Mouse (Mus musculus): Measurements from ENCODE around the gene Herpud1. TPM values are rescaled to one million over a fixed set of nuclear protein-coding genes. Genes with fewer than 3 reads are reported as not detected.
A peak's percentile ranks its signal among the peaks of the same experiment; 100 is the strongest.

The Herpud1 gene
- 69.3 and 76.4 TPM in 2 replicates for polyA plus RNA-seq (2015; fragmentation: Nextera tagmentation; extraction: Ambion mirVana)

GRCm38 (mm10) chr8:94386214-94387026, at the start of gene Herpud1:
Herpud1 (plus strand) TSS chr8:94386438.
- WGBS: under 1% methylated on average over 65 of the region's 65 CpGs
- peaks cover 23% of the 10 kb centered on the region for H3K4me1 ChIP-seq
- peaks cover 18% of the 10 kb centered on the region for H3K36me3 ChIP-seq (replicated peaks)
- peak; percentile 99 for ATAC-seq (replicated peaks)
- H3K9ac ChIP-seq: peak within 1 kb of the TSS; percentile 96
- H3K27ac ChIP-seq: peak within 1 kb of the TSS; percentile 95
- H3K27me3 ChIP-seq (replicated peaks): no peaks in the 10 kb centered on the region
- peak within 1 kb of the TSS; percentile 88 for H3K4me3 ChIP-seq
- H3K9me3 ChIP-seq: no peaks in the 10 kb centered on the region
- H3K4me2 ChIP-seq: peak within 1 kb of the TSS; percentile 92

- H3K27ac ChIP-seq: no peak overlapping the region
- no peak overlapping the region for H3K9ac ChIP-seq
- no peaks in the 10 kb centered on the region for H3K4me1 ChIP-seq
- WGBS: 87% methylated on average over 8 of the region's 8 CpGs
- H3K4me2 ChIP-seq: no peak overlapping the region
- H3K27me3 ChIP-seq (replicated peaks): no peaks in the 10 kb centered on the region
- no peak overlapping the region for H3K4me3 ChIP-seq
- H3K36me3 ChIP-seq (replicated peaks): no peaks in the 10 kb centered on the region
- H3K9me3 ChIP-seq: no peaks in the 10 kb centered on the region
- no peak for ATAC-seq (replicated peaks)
These were observed 48.7 kb upstream of the Herpud1 start for GRCm38 (mm10) chr8:94337559-94337958.

DNA sequence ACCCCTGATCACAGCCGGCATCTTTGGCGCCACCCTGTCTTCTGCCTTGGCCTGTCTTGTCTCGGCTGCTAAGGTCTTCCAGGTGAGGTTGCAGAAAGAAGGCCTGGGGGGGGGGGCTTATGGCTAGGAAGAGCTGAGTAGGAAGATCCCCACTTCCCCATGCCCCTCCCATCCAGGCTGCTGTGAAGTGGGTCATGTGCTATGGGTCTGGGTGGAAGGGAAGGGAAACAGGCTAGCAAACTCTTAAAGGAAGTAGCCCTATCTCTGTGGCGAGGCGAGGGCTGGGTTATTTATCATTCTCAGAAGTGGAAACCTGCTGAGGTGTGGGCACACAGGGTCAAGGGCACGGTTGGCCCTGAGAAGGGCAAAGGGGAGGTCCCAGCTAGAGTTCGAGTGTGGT, 45.4 kb upstream of the Herpud1 start:
- ATAC-seq (replicated peaks): no peak
- WGBS: 83% methylated on average over 7 of the region's 7 CpGs

DNA sequence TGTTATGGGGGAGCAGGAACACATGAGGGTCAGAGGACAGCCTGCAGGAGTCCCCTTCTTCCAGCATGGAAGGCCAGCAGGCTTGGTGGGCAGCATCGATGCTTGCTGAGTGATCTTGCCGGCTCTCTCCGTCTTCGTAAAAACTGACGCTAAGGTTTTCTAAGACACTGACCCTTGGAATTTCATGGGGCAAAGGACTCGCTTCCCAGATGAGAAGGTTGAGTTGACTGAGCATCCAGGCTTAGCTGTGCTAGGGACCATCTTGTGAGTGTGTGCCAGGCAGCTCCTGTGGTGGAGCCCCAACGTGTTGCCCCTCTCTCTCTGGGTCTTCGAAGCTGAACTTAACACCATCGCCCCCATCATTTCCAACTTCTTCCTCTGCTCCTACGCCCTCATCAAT, 43.5 kb upstream of the Herpud1 start:
- Histone ChIP-seq H3K9me3 (no peaks in the 10 kb centered on the region), H3K36me3 (replicated peaks) (no peaks in the 10 kb centered on the region), H3K4me2 (no peak overlapping the region), H3K27me3 (replicated peaks) (no peaks in the 10 kb centered on the region), H3K4me3 (no peak overlapping the region), H3K9ac (no peak overlapping the region), H3K27ac (no peak overlapping the region), H3K4me1 (no peaks in the 10 kb centered on the region)
- no peak for ATAC-seq (replicated peaks)
- 90% methylated on average over 10 of the region's 10 CpGs for WGBS

More for the DNA sequence above, 45.4 kb upstream of the Herpud1 start:
- Histone ChIP-seq H3K9ac (no peak overlapping the region), H3K4me3 (no peak overlapping the region), H3K9me3 (no peaks in the 10 kb centered on the region), H3K4me2 (no peak overlapping the region), H3K4me1 (no peaks in the 10 kb centered on the region), H3K36me3 (replicated peaks) (no peaks in the 10 kb centered on the region), H3K27me3 (replicated peaks) (no peaks in the 10 kb centered on the region), H3K27ac (no peak overlapping the region)

DNA sequence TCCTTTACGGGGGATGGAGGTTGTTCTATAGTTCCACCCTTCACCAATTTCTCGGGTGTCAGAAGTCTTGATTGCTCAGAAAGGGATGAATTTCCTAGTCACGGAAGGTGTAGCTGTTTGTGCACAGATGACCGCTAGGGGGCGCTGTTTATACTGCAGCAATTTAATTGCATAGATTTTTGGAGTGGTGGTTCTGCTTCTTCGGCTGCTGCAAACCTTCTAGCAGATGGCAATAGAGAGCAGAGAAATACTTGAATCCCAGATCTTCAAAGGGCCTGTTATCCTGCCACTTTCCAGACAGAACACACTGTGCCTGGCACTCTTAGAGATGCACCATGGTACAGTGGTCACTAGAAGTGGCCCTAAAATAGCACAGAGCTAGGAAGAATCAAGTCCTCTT, 42.9 kb upstream of the Herpud1 start:
- no peak overlapping the region for H3K9ac ChIP-seq
- H3K4me3 ChIP-seq: no peak overlapping the region
- H3K36me3 ChIP-seq (replicated peaks): no peaks in the 10 kb centered on the region
- H3K4me2 ChIP-seq: no peak overlapping the region
- no peak; the same call in 1 of the 2 replicates for ATAC-seq (replicated peaks)
- 15% methylated on average over 6 of the region's 6 CpGs for WGBS
- no peak overlapping the region for H3K27ac ChIP-seq
- H3K4me1 ChIP-seq: no peaks in the 10 kb centered on the region
- no peaks in the 10 kb centered on the region for H3K9me3 ChIP-seq
- H3K27me3 ChIP-seq (replicated peaks): no peaks in the 10 kb centered on the region

DNA sequence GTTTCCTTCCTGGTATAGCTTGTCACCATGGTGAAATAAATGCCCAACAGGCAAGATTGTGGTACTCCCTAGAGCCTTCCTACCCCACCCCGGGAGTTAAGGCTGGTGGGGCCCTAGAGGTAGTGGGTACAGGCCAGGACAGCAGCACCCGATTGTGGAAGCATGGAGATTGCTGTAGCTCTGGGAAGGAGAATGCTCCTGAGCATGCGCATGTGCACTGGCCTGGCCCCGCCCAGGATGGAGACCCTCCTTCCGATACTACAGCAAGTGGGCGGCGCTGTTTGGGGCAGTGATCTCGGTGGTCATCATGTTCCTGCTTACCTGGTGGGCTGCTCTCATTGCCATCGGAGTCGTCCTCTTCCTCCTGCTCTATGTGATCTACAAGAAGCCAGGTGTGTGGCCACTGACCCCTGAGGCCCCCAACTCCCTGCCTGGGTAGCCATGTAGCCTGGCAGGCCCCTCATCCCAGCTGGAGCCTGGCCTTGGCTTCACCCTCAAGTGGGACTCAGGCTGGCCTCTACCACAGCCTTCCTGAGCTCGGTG, 42.4 kb upstream of the Herpud1 start:
- no peaks in the 10 kb centered on the region for H3K27me3 ChIP-seq (replicated peaks)
- no peaks in the 10 kb centered on the region for H3K4me1 ChIP-seq
- H3K27ac ChIP-seq: no peak overlapping the region
- H3K4me3 ChIP-seq: no peak overlapping the region
- 87% methylated on average over 11 of the region's 11 CpGs for WGBS
- H3K36me3 ChIP-seq (replicated peaks): no peaks in the 10 kb centered on the region
- no peak for ATAC-seq (replicated peaks)
- H3K9ac ChIP-seq: no peak overlapping the region
- no peaks in the 10 kb centered on the region for H3K9me3 ChIP-seq
- no peak overlapping the region for H3K4me2 ChIP-seq

GRCm38 (mm10) chr8:94345657-94346056, 40.6 kb upstream of the Herpud1 start:
- 92% methylated on average over 4 of the region's 4 CpGs for whole genome bisulfite sequencing
- H3K4me1 ChIP-seq: no peaks in the 10 kb centered on the region

DNA sequence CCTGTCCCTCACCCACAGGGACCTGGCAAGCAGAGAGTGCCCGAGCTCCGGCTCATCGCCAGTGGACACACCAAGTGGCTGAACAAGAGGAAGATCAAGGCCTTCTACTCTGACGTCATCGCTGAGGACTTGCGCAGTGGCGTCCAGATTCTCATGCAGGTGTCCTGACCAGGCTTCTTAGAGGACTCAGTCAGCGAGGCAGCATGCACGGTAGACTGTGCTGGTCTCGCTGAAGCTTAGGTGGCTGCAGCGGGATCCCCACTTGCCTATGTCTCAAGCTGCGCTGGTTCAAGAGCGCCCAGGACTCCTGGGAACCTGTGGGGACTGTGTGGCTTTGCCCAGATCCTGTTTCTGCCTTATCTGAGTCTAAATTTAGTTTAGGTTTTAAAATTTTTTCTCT, 40.0 kb upstream of the Herpud1 start:
- Histone ChIP-seq H3K4me2 (no peak overlapping the region), H3K9me3 (no peaks in the 10 kb centered on the region), H3K36me3 (replicated peaks) (no peaks in the 10 kb centered on the region), H3K4me1 (no peaks in the 10 kb centered on the region), H3K4me3 (no peak overlapping the region), H3K27me3 (replicated peaks) (no peaks in the 10 kb centered on the region), H3K27ac (no peak overlapping the region), H3K9ac (no peak overlapping the region)
- WGBS: 92% methylated on average over 13 of the region's 13 CpGs
- ATAC-seq (replicated peaks): no peak

More at GRCm38 (mm10) chr8:94345657-94346056, 40.6 kb upstream of the Herpud1 start:
- Histone ChIP-seq H3K9ac (no peak overlapping the region), H3K27me3 (replicated peaks) (no peaks in the 10 kb centered on the region), H3K9me3 (no peaks in the 10 kb centered on the region), H3K27ac (no peak overlapping the region), H3K4me3 (no peak overlapping the region), H3K36me3 (replicated peaks) (no peaks in the 10 kb centered on the region), H3K4me2 (no peak overlapping the region)
- ATAC-seq (replicated peaks): no peak

DNA sequence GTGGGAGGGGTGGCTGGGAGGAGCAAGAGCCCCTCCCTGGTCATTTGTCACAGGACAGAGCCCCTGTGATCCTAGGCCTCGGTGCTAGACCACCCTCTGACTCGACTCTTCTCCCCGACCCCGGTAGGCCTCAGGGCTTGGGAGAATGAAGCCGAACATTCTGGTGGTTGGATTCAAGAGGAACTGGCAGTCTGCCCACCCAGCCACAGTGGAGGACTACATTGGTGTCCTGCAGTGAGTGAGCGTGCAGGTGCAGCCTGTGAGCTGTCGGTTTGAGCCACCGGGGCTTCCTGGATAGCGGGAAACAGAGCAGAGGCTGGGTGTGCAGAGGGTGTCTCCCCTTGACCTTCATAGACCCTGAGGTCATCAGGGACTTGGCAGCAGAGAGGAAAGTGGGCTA, 37.8 kb upstream of the Herpud1 start:
- H3K4me1 ChIP-seq: no peaks in the 10 kb centered on the region
- WGBS: 78% methylated on average over 9 of the region's 9 CpGs
- H3K4me3 ChIP-seq: no peak overlapping the region
- H3K4me2 ChIP-seq: no peak overlapping the region
- ATAC-seq (replicated peaks): no peak
- H3K9ac ChIP-seq: no peak overlapping the region
- H3K27ac ChIP-seq: no peak overlapping the region
- no peaks in the 10 kb centered on the region for H3K9me3 ChIP-seq
- no peaks in the 10 kb centered on the region for H3K27me3 ChIP-seq (replicated peaks)
- H3K36me3 ChIP-seq (replicated peaks): no peaks in the 10 kb centered on the region

DNA sequence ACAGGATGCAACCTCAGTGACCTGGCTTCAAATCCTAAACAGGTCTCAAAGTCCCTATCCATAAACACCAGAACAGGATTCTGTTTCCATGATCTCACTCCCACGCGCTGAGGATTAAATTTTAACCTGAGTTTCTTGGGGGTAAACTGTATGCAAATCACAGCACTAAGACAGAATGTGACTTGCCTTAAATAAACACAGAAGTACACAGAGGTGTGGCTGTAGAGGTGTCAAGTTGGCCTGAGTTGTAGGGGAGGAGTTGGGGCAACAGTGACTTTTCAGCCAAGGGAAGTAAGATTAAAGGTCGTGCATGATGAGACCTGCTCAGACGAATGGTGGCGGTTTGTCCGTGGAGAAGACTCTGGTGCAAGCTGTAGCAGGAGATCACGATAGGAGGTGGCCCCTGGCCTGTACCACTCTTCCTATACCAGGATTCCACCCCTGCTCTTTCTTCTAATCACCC, 32.1 kb upstream of the Herpud1 start:
- H3K4me2 ChIP-seq: no peak overlapping the region
- ATAC-seq (replicated peaks): no peak
- WGBS: 85% methylated on average over 7 of the region's 7 CpGs

GRCm38 (mm10) chr8:94354571-94354970, 31.7 kb upstream of the Herpud1 start:
- Histone ChIP-seq H3K27ac (no peak overlapping the region), H3K9me3 (no peaks in the 10 kb centered on the region), H3K36me3 (replicated peaks) (no peaks in the 10 kb centered on the region), H3K27me3 (replicated peaks) (no peaks in the 10 kb centered on the region), H3K4me3 (no peak overlapping the region), H3K4me2 (no peak overlapping the region), H3K9ac (no peak overlapping the region), H3K4me1 (no peaks in the 10 kb centered on the region)
- WGBS: 89% methylated on average over 4 of the region's 4 CpGs
- ATAC-seq (replicated peaks): no peak

More for the DNA sequence above, 32.1 kb upstream of the Herpud1 start:
- no peak overlapping the region for H3K4me3 ChIP-seq
- no peaks in the 10 kb centered on the region for H3K4me1 ChIP-seq
- no peak overlapping the region for H3K27ac ChIP-seq
- H3K9ac ChIP-seq: no peak overlapping the region
- no peaks in the 10 kb centered on the region for H3K36me3 ChIP-seq (replicated peaks)
- H3K27me3 ChIP-seq (replicated peaks): no peaks in the 10 kb centered on the region
- H3K9me3 ChIP-seq: no peaks in the 10 kb centered on the region

GRCm38 (mm10) chr8:94357220-94357619, 29.0 kb upstream of the Herpud1 start:
- 86% methylated on average over 6 of the region's 6 CpGs for WGBS
- no peak for ATAC-seq (replicated peaks)
- no peaks in the 10 kb centered on the region for H3K27me3 ChIP-seq (replicated peaks)
- H3K9ac ChIP-seq: no peak overlapping the region
- H3K4me1 ChIP-seq: no peaks in the 10 kb centered on the region
- H3K4me2 ChIP-seq: no peak overlapping the region
- no peak overlapping the region for H3K4me3 ChIP-seq
- no peaks in the 10 kb centered on the region for H3K36me3 ChIP-seq (replicated peaks)
- H3K27ac ChIP-seq: no peak overlapping the region
- no peaks in the 10 kb centered on the region for H3K9me3 ChIP-seq

- Histone ChIP-seq H3K27ac (no peak overlapping the region), H3K36me3 (replicated peaks) (no peaks in the 10 kb centered on the region), H3K4me1 (no peaks in the 10 kb centered on the region), H3K27me3 (replicated peaks) (no peaks in the 10 kb centered on the region), H3K9me3 (no peaks in the 10 kb centered on the region), H3K4me3 (no peak overlapping the region), H3K4me2 (no peak overlapping the region), H3K9ac (no peak overlapping the region)
- ATAC-seq (replicated peaks): no peak
- WGBS: 70% methylated on average over 5 of the region's 5 CpGs
These were observed 27.7 kb upstream of the Herpud1 start for GRCm38 (mm10) chr8:94358541-94358940.
